Mouse (Mus musculus): ENCODE data around the gene Sfrp4.

- TF ChIP-seq CTCF (IDR thresholded peaks at IDR 0.05; ENCODE audit: control insufficient read depth, insufficient read depth, insufficient read length) (no peak), MAX (IDR thresholded peaks at IDR 0.05) (no peak), MYOD1 (IDR thresholded peaks at IDR 0.05; ENCODE audit: control insufficient read depth, insufficient read length, low read depth) (no peak), USF1 (IDR thresholded peaks at IDR 0.05; ENCODE audit: low read depth) (no peak), CEBPB (IDR thresholded peaks at IDR 0.05; ENCODE audit: low read depth) (no peak), FOSL1 (IDR thresholded peaks at IDR 0.05; ENCODE audit: insufficient read depth, low read length, poor library complexity, severe bottlenecking) (no peak)
These were observed 21.3 kb downstream of the Sfrp4 start for GRCm38 (mm10) chr13:19644225-19644624.
